Mouse (Mus musculus) adipocyte (in vitro differentiated cells): ENCODE measurements at regions not wholly inside any gene's neighbourhood (a gene's known extent, or its start where the extent isn't known, plus 50 kb on each side); places are given as distances from the start of the nearest gene placed in this dataset.

ENCODE experiments used
- DNase-seq: peaks from one replicate; pipeline ENCODE4 v3.0.0-alpha.2; 2016; ENCODE audit warnings: low spot score

GRCm38 (mm10) chrX:161487691-161488090, 200.4 kb downstream of the Gm15262 start:
- peak; percentile 44 for DNase-seq

GRCm38 (mm10) chrX:161511341-161511740, 205.5 kb upstream of the Rai2 start:
- no peak for DNase-seq

- DNase-seq = no peak
Observed at GRCm38 (mm10) chrX:161523432-161524256, 193.2 kb upstream of the Rai2 start.

GRCm38 (mm10) chrX:161524257-161524646, 192.6 kb upstream of the Rai2 start:
- no peak for DNase-seq

GRCm38 (mm10) chrX:161537290-161537689, 179.6 kb upstream of the Rai2 start:
- no peak for DNase-seq

GRCm38 (mm10) chrX:161556896-161557295, 160.0 kb upstream of the Rai2 start:
- DNase-seq = no peak

GRCm38 (mm10) chrX:161558511-161558910, 158.4 kb upstream of the Rai2 start:
- DNase-seq = no peak

GRCm38 (mm10) chrX:161566435-161566834, 150.4 kb upstream of the Rai2 start:
- DNase-seq = no peak

- no peak for DNase-seq
Observed at GRCm38 (mm10) chrX:161582019-161582659, 134.7 kb upstream of the Rai2 start.

- no peak for DNase-seq
Observed at GRCm38 (mm10) chrX:161583872-161584271, 133.0 kb upstream of the Rai2 start.

- DNase-seq = no peak
Observed at GRCm38 (mm10) chrX:161633869-161634268, 83.0 kb upstream of the Rai2 start.

GRCm38 (mm10) chrX:161634342-161634741, 82.5 kb upstream of the Rai2 start:
- DNase-seq = no peak

GRCm38 (mm10) chrX:161635678-161636077, 81.2 kb upstream of the Rai2 start:
- no peak for DNase-seq

- no peak for DNase-seq
Observed at GRCm38 (mm10) chrX:161653106-161653505, 63.8 kb upstream of the Rai2 start.

GRCm38 (mm10) chrX:161660106-161660505, 56.8 kb upstream of the Rai2 start:
- no peak for DNase-seq

- no peak for DNase-seq
Observed at GRCm38 (mm10) chrX:161661936-161662335, 54.9 kb upstream of the Rai2 start.
